Mouse (Mus musculus) midbrain, postnatal 0 days (tissue): Measurements from ENCODE around the gene Rfc1. TPM values are rescaled to one million over a fixed set of nuclear protein-coding genes. Genes with fewer than 3 reads are reported as not detected.

Experiments used
- ATAC-seq: fragments of 200-750 bp; cut with Nextera tagmentation; 2 replicates; pipeline ENCODE4 v1.8.0; 2017; ENCODE audit warnings: moderate number of reproducible peaks, mild to moderate bottlenecking, moderate TSS enrichment, moderate library complexity; ENCODE audit not compliant: low FRiP score
- DNase-seq: peaks from one replicate; pipeline ENCODE4 v3.0.0-alpha.2; 2015; ENCODE audit warnings: low spot score
- H3K27ac ChIP-seq: fragments of 300-500 bp; sonication (generic); 2 replicates; pipeline ENCODE4 v1.5.1; 2014; ENCODE audit warnings: low read depth, mild to moderate bottlenecking, low read length, mixed read lengths
- H3K27me3 ChIP-seq: fragments of 300-500 bp; sonication (generic); 2 replicates; pipeline ENCODE4 v1.6.1; 2014; ENCODE audit warnings: low read length, control low read depth, mixed read lengths; ENCODE audit not compliant: insufficient read depth
- H3K36me3 ChIP-seq: fragments of 300-500 bp; sonication (generic); 2 replicates; pipeline ENCODE4 v1.6.1; 2014; ENCODE audit warnings: low read length, control low read depth, mixed read lengths; ENCODE audit not compliant: insufficient read depth
- H3K4me1 ChIP-seq: fragments of 300-500 bp; sonication (generic); 2 replicates; pipeline ENCODE4 v1.6.1; 2014; ENCODE audit warnings: mild to moderate bottlenecking, control low read depth, antibody characterized with exemption, low read length, mixed read lengths; ENCODE audit not compliant: insufficient read depth
- H3K4me2 ChIP-seq: fragments of 300-500 bp; sonication (generic); 2 replicates; pipeline ENCODE4 v1.6.1; 2014; ENCODE audit warnings: low read depth, mild to moderate bottlenecking, low read length, mixed read lengths; ENCODE audit not compliant: poor library complexity, severe bottlenecking
- H3K4me3 ChIP-seq: fragments of 300-500 bp; sonication (generic); 2 replicates; pipeline ENCODE4 v1.5.1; 2014; ENCODE audit warnings: low read depth, mild to moderate bottlenecking, low read length, moderate library complexity
- H3K9ac ChIP-seq: fragments of 300-500 bp; sonication (generic); replicated peaks from 2 replicates; pipeline ENCODE4 v1.6.1; 2014; ENCODE audit warnings: mild to moderate bottlenecking, low read length, moderate library complexity, mixed read lengths; ENCODE audit not compliant: poor library complexity, severe bottlenecking
- H3K9me3 ChIP-seq: fragments of 300-500 bp; sonication (generic); 2 replicates; pipeline ENCODE4 v1.6.1; 2016; ENCODE audit warnings: low read length, control low read depth
- CTCF ChIP-seq: IDR thresholded peaks from 2 replicates; pipeline ENCODE4 v1.5.1; 2016; ENCODE audit warnings: antibody characterized with exemption, mild to moderate bottlenecking
- WGBS: fragments of 180-500 bp; shearing (Covaris S2); extraction: QIAGEN DNeasy Blood & Tissue Kit; methylation state at CpG from one replicate; pipeline ENCODE4 v1.1.7; 2014; 5-methylcytosine and 5-hydroxymethylcytosine counted together
- polyA plus RNA-seq: library from polyadenylated mRNA; unstranded; fragments of >200 nt; fragmentation: Nextera tagmentation; extraction: Ambion mirVana; gene quantifications from 2 replicates; pipeline ENCODE4 v1.2.1, GENCODE M21; 2015
- total RNA-seq: library from RNA; depleted of rRNA; stranded (reverse); fragments of >200 nt; gene quantifications from 2 replicates; pipeline ENCODE4 v1.2.3, GENCODE M21; 2014

Gene Rfc1
- total and polyA plus RNA-seq, 2 experiments from 2014 or later, result 22.7 to 27.7 TPM

DNA sequence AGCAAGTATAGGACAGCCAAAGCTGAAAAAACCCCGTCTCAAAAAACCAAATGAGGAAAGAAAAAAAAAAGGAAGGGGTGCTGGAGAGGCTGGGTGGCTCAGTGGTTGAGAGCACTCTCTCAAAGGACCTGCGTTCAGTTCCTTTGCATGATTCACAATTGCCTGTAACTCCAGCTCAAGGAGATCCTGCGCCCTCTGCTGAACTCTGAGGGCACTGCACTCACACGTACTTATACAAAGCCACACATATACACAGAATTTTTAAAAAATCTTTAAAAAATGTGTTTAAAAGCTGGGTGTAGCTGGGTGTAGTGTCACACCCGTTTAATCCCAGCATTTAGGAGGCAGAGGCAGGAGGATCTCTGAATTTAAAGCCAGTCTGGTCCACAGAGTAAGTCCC, 19.5 kb upstream of the Rfc1 start:
- H3K27me3 ChIP-seq, result no peaks in the 10 kb centered on the region
- no peak for ATAC-seq
- 75% methylated on average over 5 of the region's 5 CpGs for WGBS

DNA sequence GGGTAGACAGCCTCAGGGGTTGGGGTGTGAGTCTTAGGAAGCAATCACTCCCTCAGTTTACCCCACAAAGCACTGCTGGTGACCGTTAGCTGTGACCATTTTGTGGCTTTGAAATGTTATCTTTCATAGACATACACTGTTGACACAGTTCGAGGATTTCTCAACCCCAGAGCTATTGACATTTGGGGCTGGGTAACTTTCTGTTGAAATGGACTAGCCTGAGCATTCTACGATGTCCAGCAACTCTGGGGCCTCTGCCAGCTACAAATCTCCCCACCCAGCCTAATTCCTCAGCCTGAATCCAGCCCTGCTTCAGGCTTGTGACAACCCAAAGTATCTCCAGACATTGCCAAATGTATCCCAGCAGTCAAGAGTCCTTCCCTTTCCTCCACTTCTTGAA, 18.6 kb upstream of the Rfc1 start:
- H3K4me1 ChIP-seq, result no peaks in the 10 kb centered on the region
- H3K27me3 ChIP-seq, result no peaks in the 10 kb centered on the region
- no peak overlapping the region for H3K9ac ChIP-seq
- H3K4me2 ChIP-seq, result no peak overlapping the region
- H3K9me3 ChIP-seq, result no peaks in the 10 kb centered on the region
- no peak overlapping the region for H3K27ac ChIP-seq
- no peaks in the 10 kb centered on the region for H3K36me3 ChIP-seq
- no peak for ATAC-seq
- DNase-seq, result no peak
- 81% methylated on average over 3 of the region's 3 CpGs for WGBS
- TF ChIP-seq CTCF, result no peak
- no peak overlapping the region for H3K4me3 ChIP-seq

More for the DNA sequence above, 19.5 kb upstream of the Rfc1 start:
- no peak overlapping the region for H3K9ac ChIP-seq
- no peak overlapping the region for H3K27ac ChIP-seq
- H3K4me3 ChIP-seq, result no peak overlapping the region
- no peaks in the 10 kb centered on the region for H3K9me3 ChIP-seq
- H3K4me2 ChIP-seq, result no peak overlapping the region
- H3K36me3 ChIP-seq, result no peaks in the 10 kb centered on the region
- no peak for DNase-seq
- H3K4me1 ChIP-seq, result no peaks in the 10 kb centered on the region
- TF ChIP-seq CTCF, result no peak

DNA sequence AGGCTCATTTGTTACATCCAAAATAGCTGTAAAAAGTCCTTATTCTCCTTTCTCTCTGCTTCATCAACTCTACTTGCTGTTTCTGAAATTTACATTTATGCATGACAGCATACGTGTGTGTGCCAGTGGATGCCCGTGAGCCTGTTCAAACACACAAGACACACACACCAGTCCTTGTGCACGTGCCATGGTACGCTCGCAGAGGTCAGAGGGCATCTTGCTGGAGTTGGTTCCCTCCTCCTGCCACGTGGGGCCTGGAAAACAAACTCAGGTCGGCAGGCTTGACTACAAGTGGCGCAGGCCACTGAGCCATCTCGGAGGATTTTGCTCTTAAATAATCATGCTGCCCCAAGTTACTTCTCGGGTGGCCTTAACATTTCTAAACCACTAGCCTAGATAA, 15.0 kb upstream of the Rfc1 start:
- H3K36me3 ChIP-seq, result no peaks in the 10 kb centered on the region
- H3K4me1 ChIP-seq, result no peaks in the 10 kb centered on the region
- no peak for TF ChIP-seq CTCF
- H3K4me2 ChIP-seq, result no peak overlapping the region
- H3K27ac ChIP-seq, result no peak overlapping the region
- DNase-seq (no peak), ATAC-seq (no peak)
- H3K4me3 ChIP-seq, result no peak overlapping the region
- no peak overlapping the region for H3K9ac ChIP-seq
- H3K27me3 ChIP-seq, result no peaks in the 10 kb centered on the region
- H3K9me3 ChIP-seq, result no peaks in the 10 kb centered on the region
- 76% methylated on average over 10 of the region's 10 CpGs for WGBS

DNA sequence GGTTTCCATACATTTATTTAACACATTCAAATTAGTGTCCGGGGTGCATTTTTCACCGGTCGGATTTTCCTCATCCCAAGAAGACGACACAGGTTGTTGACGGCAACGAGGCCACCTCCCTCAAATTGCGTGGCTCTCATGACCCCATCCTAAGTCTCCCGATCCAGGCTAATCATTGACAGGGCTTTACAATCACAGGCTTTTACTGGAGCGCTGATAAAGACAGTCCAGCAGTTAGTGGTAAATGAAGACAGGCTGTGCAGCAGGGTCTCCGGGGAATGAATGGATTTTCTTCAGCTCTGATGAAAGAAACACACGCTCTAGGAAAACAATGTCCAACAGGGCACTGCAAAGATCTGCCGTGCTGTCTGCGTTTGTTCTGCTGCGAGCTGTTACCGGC, 12.7 kb upstream of the Rfc1 start, which contains the start of gene Klb:
TSS of gene Klb (plus strand) at position 147 of the 400 bp plus-strand sequence.
- no peaks in the 10 kb centered on the region for H3K9me3 ChIP-seq
- WGBS, result 41% methylated on average over 15 of the region's 15 CpGs
- no peak within 1 kb of the TSS for H3K27ac ChIP-seq
- H3K4me2 ChIP-seq, result peak within 1 kb of the TSS; percentile 18
- peak; percentile 3 for DNase-seq
- H3K4me1 ChIP-seq, result no peaks in the 10 kb centered on the region
- 0 out of 2 replicates have a peak within 1 kb of the TSS, but pooled peaks have one; percentile 19 for H3K9ac ChIP-seq
- H3K27me3 ChIP-seq, result no peaks in the 10 kb centered on the region
- H3K4me3 ChIP-seq, result no peak within 1 kb of the TSS
- ATAC-seq, result no peak
- H3K36me3 ChIP-seq, result no peaks in the 10 kb centered on the region
- no peak for TF ChIP-seq CTCF

DNA sequence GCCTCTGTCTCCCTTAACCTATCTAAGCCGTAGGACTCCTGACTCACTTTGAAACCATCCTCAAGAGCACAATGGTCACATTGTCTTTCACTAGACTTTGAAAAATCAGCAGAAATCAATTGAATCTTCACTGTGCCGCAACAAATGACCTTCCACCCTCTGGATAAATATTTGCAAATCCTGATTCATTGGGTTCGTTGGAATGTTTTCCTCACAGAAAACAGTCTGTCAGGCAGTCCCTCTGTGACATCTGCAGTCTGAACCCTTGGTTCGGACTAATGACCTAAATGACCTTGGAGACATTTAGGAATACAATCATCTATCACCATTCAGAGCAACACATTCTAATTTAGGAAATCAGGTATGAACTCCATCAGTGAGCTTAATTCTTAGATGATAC, 4.7 kb upstream of the Rfc1 start:
- 69% methylated on average over 4 of the region's 4 CpGs for WGBS
- no peak for TF ChIP-seq CTCF

DNA sequence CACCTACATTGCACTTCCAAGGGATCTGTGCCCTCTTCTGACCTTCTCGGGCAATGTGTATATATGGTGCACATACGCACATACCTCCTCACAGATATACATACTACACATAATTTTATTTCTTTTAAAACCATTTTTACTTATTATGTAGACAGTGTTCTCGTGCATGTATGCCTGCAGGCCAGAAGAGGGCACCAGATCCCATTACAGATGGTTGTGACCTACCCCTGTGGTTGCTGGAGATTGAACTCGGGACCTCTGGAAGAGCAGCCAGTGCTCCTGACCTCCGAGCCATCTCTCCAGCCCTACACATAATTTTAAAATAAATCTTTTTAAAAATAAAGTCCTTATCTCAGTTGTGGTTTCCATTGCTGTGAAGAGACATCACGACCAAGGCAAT, 2.9 kb upstream of the Rfc1 start:
- ATAC-seq, result no peak
- no peaks in the 10 kb centered on the region for H3K9me3 ChIP-seq
- TF ChIP-seq CTCF, result peak; percentile 27
- H3K9ac ChIP-seq, result no peak overlapping the region
- DNase-seq, result no peak
- H3K36me3 ChIP-seq, result no peaks in the 10 kb centered on the region
- no peak overlapping the region for H3K4me3 ChIP-seq
- no peaks in the 10 kb centered on the region for H3K27me3 ChIP-seq
- H3K4me2 ChIP-seq, result no peak overlapping the region
- H3K27ac ChIP-seq, result no peak overlapping the region
- H3K4me1 ChIP-seq, result no peaks in the 10 kb centered on the region
- WGBS, result 84% methylated on average over 6 of the region's 6 CpGs

More for the DNA sequence above, 4.7 kb upstream of the Rfc1 start:
- Histone ChIP-seq H3K4me1 (no peaks in the 10 kb centered on the region), H3K27ac (no peak overlapping the region), H3K4me2 (no peak overlapping the region), H3K36me3 (no peaks in the 10 kb centered on the region), H3K4me3 (no peak overlapping the region), H3K27me3 (no peaks in the 10 kb centered on the region), H3K9ac (no peak overlapping the region), H3K9me3 (no peaks in the 10 kb centered on the region)
- DNase-seq (no peak), ATAC-seq (no peak)
